Mouse (Mus musculus) bone marrow macrophage, adult 2 months (primary cell): ENCODE results near the gene Glce.

ENCODE experiments used
- CTCF ChIP-seq: IDR thresholded peaks from 2 replicates; pipeline ENCODE4 v1.5.1; 2012; ENCODE audit warnings: low read depth, mild to moderate bottlenecking, low read length, moderate library complexity
- POLR2A ChIP-seq: IDR thresholded peaks from 2 replicates; pipeline ENCODE4 v1.6.1; 2012; ENCODE audit warnings: mild to moderate bottlenecking, low read depth, low read length, borderline replicate concordance

DNA sequence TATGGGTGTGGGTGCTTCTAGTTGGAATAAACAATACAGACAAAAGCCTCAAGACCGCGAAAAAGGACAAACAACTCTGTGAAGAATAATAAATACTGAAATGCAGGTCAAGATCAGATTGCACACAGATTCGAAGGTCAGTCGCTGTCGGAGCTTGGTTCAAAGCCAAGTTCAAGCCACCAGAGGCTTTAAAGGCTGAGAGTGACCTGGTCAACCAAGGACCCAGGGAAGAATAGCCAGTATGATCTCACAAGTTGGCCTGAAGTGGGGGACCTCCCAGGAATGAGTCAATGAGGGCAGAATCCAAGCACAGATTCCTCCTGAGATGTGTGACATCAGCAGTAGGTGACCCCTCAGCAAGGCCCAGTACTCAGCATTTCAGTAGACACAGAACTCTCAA is 8.3 kb upstream of the Glce start:
- TF ChIP-seq CTCF: no peak
- no peak for TF ChIP-seq POLR2A
